Mouse (Mus musculus) thymus, adult 18-20 months (tissue): ENCODE results near the gene Pcca.
"Not testable (repeated sequence)": the region's sequence is repeated elsewhere in the genome, so short reads cannot be mapped to it uniquely, and the experiment has no call there.

Source experiments
- DNase-seq, 2 experiments: peaks; one replicate each; pipeline ENCODE4 v3.0.0; 2022; ENCODE audit warnings: mixed read lengths in 2 of 2

Gene Pcca

DNA sequence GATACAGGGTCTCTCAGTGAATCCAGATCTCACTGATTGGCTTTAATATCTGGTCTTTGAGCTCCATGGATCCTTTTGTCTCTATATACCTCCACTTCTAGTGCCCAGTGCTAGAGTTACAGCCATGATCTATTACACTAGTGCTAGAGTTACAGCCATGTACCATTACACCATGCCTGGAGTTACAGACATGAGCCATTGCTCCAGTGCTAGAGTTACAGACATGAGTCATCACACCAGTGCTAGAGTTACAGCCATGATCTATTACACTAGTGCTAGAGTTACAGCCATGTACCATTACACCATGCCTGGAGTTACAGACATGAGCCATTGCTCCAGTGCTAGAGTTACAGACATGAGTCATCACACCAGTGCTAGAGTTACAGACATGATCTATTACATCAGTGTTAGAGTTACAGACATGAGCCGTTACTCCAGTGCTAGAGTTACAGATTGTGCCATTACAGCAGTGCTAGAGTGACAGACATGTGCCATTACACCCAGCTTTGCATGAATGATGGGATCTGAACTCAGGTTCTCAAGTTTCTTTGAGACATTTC, 26.8 kb downstream of the Pcca start:
- DNase-seq = not testable (repeated sequence)

DNA sequence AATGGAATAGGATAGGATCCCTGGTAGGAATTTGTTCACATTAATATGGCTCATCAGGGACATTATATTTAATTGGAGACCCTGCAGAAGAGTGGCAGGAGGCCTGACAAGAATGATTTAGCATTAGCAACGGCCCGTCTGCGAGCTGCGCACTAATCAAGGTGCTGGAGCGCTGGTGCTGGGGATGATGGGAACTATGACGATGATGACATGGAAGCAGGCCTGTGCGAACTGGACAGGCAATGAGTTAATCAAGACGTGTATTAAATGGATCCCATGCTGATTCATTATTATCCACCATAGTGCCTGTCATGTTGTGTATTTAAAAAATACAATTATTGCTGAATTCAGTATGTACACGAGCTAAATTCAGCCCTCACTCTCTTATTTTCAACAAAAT, 36.7 kb downstream of the Pcca start:
- DNase-seq = no peak

DNA sequence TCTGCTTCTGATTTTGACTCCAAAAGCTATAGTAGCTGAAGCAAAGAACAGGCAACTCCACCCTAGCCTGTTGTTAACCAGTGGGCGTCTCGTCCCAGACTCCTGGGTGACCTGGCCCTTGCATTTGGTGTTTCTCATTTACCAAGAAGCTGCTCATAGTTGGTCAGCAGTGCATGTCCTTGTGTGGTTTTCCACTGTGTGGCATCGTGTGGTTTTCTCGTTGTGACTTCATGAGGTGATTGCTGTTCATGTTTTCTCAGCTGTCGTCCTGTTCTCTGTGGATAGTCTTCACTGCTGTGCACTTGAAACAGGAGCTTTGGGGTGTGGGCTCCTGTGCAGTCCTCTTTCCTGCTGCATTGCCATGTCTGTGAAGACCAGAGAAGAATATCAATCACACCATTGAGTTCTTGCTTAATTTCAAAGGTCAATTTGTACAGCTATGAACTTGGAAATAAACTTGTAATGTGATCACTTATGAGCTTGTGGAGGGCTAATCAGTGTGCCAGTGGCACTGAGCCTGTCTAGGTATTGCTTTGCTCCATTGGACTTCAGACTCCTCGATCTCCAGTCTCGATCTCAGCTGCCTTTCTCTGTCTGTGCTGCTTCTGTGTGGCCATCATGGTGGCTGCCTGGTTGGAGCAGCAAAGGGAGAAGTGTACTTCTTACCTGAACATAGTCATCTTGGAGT, 40.1 kb downstream of the Pcca start:
- DNase-seq = no peak

DNA sequence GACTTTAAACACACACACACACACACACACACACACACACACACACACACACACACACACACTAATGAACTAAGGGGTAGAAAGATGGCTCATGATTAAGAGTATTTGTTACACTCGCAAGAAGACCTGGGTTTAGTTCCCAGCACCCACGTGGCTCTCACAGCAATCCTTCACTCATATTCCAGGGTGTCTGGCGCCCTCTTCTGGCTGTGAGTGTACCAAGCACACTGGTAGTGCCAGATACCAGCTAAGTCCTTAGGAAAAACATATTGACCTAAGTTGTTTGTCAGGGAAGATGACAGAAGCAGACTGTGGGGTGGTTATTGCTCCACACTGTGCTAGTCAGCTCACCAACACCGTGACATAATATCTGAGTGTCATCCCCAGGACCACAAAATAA, 43.7 kb downstream of the Pcca start:
- DNase-seq = no peak

DNA sequence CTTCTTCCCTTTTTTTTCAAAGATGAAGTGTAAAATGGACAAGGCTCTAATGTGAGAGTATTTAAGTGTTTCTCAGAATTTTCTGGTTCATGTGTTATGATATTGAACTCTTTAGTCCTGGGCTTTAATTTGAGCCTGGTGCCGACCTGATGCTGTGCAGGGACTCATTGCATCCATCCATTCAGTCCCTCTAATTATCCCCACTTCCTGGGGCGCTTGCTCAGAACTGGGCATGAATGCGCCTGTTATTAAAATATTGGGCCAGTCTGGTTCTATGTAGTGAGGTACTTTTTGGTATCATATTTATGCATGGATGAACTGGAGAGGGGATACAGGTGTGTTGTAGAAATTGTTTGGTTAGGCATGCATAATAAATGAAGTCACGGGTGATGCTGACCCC, 47.9 kb downstream of the Pcca start:
- no peak for DNase-seq

DNA sequence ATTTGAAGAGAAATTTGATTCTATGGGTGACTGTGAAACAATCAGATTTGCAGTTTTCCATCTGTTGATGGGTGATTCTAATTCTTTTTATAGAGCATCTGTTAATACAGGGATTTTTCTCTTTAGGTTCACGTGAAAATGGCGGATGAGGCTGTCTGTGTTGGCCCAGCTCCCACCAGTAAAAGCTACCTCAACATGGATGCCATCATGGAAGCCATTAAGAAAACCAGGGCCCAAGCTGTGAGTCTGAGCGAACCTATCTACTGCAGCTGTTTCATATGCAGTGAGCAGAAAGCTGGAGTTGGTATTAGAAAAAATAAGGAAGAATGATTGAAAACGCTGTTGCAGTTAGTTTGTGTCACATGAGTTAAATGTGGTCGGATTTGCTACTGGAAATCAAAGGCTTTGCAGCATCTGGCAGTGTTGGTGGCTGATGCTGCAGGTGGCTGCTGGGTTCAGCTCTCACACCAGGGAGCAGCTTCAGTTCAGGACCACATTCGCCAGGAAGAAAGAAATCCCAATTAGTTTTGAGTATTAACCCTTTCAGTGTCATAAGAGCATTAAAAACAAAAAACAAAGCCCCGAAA, 48.5 kb downstream of the Pcca start:
- DNase-seq = no peak

DNA sequence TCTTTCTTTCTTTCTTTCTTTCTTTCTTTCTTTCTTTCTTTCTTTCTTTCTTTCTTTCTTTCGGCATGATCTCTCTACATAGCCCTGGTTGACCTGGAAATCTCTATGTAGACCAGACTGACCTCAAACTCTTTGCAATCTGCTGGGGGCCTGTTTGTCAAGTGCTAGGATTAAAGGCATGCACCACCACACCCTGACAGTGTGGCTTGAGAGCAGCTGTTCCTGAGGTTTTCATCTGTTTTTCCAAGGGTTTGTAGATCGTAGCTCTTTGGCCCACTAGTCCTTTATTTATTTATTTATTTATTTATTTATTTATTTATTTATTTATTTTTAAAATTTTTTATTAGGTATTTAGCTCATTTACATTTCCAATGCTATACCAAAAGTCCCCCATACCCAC, 50.0 kb downstream of the Pcca start:
- not testable (repeated sequence) for DNase-seq

DNA sequence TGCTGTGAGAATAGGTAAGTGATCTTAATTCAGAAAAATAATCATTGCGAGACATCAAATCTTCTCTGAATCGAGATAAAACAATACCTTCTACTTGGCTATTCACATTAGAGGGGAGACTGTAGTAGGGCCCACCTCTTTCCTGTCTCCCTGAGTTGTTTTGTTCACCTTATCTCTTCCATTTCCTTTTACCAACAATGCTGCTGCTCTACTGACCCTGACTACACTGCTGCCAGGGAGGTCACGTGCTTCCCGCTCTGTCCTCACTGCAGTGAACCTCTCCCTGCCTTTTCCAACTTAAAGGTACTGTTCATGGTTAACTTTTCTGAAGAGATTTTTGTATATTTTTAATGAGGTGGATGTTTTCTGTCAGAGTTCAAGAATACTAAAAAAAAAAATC, 52.8 kb downstream of the Pcca start:
- no peak for DNase-seq

DNA sequence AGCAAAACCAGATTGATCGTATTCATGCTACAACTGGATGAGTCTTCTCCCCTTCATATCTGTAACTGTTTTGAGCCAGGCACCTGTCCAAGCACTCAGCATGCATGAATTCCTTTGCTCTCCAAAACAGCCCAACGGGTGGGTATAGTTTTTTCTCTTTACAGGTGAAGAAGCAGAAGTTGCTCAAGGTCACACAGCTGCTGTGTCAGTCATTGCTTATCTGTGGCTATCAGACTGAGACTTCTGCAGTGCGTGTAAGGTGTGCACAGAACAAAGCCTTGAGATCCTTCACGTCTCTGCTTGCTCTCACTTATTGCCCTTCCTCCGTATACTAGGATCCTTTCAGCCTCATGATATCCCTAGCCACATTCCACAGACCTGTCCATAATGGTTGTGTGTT, 63.4 kb downstream of the Pcca start:
- DNase-seq = no peak

DNA sequence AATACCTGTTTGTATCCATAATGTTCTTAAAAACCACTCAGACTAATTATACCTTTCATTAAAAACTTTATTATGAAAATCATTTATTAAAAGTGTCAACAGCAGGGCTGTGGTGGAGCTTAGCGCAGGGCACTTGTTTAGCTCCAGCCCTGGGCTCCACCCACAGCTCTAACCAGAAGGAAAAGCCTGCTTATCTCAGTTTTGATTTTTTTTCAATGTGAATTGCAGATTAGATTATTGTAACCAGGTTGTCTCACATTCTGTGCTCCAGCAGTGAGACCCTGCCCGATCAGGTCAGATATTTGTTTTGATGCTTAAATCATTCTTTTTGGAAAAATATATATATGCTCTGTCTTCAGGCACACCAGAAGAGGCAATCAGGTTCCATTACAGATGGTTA, 64.7 kb downstream of the Pcca start:
- no peak for DNase-seq

DNA sequence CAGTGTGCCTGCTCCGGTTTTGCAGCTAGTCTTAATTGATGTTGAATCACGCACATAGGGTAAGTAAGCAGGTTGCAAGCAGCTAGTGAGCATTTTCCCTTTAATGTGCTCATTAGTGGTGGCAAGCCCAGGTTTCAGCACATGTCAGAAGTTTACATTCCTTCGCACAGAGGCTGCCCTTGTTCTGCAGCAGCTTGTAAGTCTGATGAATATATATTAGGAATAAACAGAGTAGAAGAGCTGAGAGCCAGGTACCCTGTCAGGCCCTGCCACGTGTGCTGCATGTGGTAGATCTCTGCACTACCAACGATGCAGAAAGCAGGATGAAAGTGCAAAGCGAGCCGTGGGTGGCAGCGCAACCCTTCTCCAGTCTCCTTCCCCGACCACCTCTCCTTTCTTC, 65.7 kb downstream of the Pcca start:
- DNase-seq = no peak

DNA sequence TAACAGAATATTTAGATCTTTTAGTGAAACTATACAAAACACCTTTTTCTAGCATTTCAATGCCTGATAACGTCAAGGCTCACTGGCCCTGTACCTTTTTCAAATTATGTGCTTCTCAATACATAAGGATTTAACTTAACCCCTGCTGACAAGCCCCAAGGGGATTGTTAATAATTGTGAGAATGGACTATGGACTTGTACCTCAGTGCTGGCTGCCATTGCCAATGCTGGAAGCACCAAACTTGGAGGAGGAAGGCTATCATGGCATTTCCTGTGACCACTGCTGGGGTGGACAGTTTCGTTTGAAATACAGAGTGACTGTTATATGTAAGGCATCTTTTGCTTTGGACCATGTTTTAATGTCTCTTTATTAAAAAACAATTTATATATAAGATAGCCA, 68.6 kb downstream of the Pcca start:
- no peak for DNase-seq

DNA sequence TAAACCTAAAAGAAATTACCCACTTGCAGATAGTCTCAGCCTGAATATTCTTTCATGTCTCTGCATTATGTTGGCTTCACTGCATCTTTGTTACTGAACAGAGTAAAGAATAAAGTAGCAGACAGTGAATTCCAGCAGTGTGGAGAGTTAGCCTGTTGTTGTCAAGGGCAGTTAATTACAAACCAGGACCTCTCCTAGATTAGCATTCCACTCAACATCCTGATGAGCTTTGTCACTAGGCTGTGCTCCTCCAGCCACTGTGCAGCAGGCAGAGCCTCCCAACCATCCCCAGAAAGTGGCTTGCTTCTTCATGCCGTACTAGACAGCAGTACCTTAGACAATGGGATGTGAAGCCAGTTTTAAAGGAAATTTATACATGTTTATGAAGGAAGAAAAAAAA, 72.4 kb downstream of the Pcca start:
- DNase-seq = no peak

DNA sequence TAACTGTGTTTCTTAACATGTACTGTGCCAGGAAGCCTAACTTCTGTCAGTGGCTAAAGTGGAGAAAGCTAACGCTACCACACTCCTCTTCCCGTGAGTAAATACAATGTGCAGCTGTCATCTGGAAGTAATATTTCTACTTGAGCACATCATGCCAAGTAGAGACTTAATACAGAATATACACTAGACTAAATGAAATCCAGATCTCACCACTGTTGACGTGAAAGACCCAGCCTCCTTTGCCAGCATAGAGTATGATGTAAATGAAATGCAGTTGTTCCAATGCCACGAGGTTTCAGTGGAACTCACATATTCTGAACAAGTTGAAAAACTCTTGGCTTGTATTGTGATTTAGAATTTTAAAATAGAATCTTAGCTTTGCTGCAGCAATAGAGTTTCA, 73.3 kb downstream of the Pcca start:
- DNase-seq = no peak

DNA sequence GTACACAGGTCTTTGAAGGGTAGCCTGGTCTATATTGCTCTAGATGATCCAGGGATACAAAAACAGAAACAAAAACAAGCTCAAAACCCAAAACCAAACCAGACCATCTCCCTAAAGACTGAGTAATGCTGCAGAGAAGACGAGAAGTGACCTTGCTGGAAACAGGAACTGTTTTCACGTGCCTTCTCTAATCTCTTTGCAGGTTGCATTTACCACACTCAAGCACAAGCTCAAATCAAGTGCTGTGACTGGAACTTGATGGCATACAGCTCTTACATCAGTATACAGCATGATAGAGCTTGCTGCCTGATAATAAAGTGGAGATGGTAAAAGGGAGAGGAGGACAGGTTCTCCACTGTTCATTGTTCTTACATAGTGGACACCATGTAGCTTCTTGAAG, 74.2 kb downstream of the Pcca start:
- no peak for DNase-seq

DNA sequence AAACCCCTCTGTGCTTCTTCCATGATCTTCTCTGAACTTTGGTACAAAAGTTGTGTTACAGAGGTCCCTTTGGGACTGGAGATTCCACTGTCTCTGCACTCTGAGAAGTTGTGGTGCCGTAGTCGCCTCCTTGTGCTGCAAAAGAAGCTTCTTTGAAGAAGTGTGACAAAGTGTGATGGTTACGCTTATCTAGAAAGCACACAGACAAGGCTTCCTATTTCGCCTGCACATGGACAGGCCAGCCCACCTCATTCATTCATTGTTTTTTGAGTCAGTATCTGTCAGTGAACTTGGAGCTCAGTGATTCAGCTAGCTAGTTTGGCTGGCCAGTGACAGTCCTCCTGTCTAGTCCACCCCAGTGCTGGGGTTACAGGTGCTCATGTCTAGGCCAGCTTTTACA, 76.9 kb downstream of the Pcca start:
- DNase-seq = no peak

DNA sequence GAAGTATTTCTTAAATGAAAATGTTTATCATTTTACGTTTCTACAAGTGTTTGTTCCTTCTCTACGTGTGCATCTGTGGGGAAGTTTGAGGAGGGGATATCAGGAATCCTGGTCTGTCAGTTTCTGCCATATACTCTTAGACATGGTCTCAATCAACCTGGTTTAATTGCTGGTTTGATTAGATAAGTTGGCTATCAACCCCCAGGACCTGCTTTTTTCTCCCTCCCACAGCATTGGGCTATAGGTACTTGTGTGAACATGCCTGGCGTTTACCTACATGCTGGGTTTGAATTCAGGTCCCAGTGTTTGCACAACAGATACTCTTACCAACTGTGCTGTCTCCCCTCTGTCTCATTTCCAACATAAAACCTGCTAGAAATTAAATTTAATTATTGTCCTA, 78.2 kb downstream of the Pcca start:
- no peak for DNase-seq

DNA sequence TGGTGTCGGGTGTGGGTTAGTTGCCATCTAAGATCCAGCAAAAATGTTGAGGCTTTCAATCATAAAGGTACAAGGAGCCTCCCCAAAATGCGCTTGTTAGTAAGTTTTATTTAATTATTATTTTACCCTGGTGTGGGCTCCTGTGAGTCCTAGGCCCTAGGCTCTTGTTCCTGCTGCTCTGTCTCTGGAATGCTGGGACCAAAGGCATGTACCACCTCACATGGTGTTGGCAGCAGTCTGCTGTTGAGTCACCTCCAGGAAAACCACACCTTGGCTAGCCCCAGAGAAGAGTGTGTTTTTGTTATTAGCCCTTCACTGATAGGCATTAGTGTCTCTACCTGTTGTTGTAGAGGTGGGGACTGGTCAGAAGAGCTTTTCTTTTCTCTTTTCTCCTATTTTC, 83.5 kb downstream of the Pcca start:
- no peak for DNase-seq

DNA sequence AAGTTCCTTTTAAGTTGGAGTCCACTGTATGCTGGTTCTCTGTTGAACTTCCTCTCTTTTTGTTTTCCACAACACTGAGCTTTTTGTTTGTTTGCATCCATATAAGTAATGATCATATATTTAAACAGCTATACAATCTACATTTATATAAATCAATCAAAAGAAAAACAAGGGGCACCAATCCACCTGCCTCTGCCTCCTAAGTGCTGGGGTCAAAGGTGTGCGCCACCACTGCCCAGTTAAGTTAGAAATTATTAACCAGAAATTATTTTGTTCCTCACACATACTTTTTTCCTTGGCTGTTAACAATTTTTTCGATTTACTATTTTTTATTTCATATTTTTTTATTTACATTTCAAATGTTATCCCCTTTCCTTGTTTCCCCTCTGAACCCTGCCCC, 99.3 kb downstream of the Pcca start:
- no peak for DNase-seq

DNA sequence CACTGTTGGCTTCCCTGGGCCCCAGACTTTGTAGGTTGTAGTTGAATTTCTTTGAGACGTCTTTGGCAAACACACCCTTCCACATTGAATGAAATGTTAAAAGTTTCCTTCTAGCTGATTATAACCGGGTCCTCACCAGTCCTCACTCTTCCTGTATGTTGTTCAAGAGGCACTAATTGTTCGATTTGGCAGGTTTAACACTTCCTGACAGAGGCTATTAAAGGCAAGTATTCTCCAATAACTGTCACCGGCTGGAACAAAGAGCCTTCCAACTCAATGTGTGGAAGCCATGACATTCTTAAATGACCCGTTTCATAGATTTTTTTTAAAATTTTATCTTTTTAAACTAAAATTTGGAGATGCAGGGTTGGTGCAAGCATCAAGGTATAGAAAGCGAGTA, 102.5 kb downstream of the Pcca start:
- no peak for DNase-seq

DNA sequence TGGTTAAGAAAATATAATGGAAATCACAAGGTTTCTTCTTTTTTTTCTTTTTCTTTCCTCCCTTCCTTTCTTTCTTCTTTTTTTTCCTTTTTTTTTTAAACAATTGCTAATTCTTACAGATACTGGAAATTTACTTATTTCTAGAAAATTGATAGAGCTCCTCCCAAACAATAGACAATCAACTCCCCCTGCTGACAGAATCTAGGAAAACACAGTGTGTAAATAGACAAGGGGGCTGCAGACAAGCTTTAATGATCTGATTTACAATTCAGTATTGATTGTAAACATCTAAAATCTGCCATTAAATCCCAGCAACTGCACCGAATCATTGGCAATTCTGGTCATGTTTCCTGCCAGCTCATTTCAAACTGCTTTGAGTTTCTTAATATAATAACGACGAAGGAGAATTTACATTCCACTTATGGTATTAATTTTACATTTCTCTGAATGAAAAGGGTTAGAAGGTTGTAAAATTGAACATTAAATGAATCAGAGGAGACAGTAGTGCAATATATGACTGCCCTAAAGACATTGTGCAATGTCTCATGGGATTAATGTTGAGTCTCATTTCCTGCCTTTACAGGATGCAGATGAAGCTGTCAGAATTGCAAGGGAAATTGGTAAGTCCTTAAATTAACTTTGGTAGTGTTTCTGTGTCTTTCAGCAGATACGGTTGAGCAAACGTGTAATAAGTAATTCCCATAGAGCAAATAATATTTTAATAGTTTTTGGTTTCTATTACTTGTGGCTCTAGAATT, 103.9 kb downstream of the Pcca start:
- DNase-seq = no peak

DNA sequence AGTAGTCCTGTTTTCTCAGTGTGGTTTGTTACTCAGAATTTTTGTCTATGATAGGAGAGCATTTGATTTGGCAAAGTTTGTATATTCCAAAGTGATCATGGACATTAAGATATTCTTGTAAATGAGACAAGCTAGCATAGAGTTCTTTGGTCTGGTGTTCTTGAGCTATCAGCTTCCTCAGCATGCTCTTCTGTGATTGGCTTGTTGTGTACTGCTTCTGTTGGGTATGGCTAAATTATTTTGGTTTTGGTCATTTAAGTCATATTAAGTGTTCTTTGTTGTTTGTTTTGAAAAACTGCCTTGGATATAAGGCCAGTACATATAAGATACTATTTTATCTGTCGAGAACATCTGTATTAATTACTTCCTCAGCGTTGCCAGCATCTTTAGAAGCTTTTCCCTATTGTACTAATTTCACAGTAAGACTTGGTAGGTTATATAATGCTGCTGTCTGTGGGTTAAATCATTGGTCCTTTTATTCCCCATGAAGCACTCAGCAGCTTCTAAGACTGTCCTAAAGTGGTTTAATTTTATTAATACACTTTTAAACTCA, 105.1 kb downstream of the Pcca start:
- no peak for DNase-seq

DNA sequence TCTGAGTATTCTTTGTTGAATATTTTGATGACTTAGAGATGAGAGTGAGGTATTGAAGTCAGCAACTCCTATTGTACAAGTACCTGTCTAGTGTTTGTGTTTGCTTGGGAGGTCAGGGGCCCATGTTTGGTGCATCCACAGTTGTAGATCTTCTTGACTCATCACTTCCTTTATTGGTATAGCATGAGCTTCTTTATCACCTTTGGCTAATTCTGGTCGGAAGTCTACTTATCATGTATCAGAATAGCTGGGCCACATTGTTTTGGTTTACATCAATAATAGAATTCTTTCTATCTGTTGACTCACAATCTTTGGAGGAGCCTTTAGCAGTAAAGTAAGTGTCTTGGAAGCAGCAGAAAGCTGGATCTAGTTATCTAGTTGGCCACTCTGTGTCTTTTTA, 108.3 kb downstream of the Pcca start:
- DNase-seq = no peak

DNA sequence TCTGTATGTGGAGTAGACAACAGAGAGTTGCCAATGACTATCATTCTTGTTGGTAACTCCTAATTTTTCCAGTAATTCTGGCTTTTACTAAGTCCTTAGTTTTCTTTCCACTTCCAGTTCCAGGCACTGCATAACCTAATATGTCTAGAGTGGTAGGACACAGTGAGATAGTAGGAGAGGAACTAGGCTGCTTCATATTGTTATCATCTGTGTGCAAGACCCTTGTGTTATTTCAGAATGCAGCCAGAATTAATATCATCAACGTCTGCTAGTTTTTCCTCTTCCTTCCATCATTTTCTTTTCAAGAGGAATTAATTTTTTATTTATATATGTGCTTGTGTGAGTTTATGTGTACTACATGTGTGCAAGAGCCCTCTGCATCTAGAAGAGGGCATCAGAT, 114.1 kb downstream of the Pcca start:
- no peak for DNase-seq
